Mouse (Mus musculus): ENCODE measurements at regions not wholly inside any gene's neighbourhood (a gene's known extent, or its start where the extent isn't known, plus 50 kb on each side); places are given as distances from the start of the nearest gene placed in this dataset.
A peak's percentile ranks its signal among the peaks of the same experiment; 100 is the strongest.

- DNase-seq (ENCODE audit: extremely low spot score in 1 of 2, low spot score in 2 of 2): no peak
- intact Hi-C loops (cut with DNase I): no loop called here
- TF ChIP-seq CTCF (IDR thresholded peaks at IDR 0.05): no peak
- Histone ChIP-seq H3K27ac (no peak overlapping the region), H3K4me3 (no peak overlapping the region)
Measured at GRCm38 (mm10) chr5:47273389-47274255, 709.3 kb upstream of the Slit2 start.

GRCm38 (mm10) chr5:47274256-47274638 is 708.7 kb upstream of the Slit2 start:
- H3K4me3 ChIP-seq: no peak overlapping the region
- H3K27ac ChIP-seq: no peak overlapping the region
- no peak for TF ChIP-seq CTCF (IDR thresholded peaks at IDR 0.05)
- no peak for DNase-seq (ENCODE audit: extremely low spot score in 1 of 2, low spot score in 2 of 2)
- intact Hi-C loops (cut with DNase I): no loop called here

- no peak overlapping the region for H3K27ac ChIP-seq
- H3K4me3 ChIP-seq: no peak overlapping the region
- TF ChIP-seq CTCF (IDR thresholded peaks at IDR 0.05): no peak
- intact Hi-C loops (cut with DNase I): no loop called here
- no peak for DNase-seq (ENCODE audit: extremely low spot score in 1 of 2, low spot score in 2 of 2)
Measured at GRCm38 (mm10) chr5:47276231-47277195, 706.4 kb upstream of the Slit2 start.

GRCm38 (mm10) chr5:47279630-47280029 is 703.3 kb upstream of the Slit2 start:
- no peak for DNase-seq (ENCODE audit: extremely low spot score in 1 of 2, low spot score in 2 of 2)
- no peak overlapping the region for H3K4me3 ChIP-seq
- H3K27ac ChIP-seq: no peak overlapping the region
- no peak for TF ChIP-seq CTCF (IDR thresholded peaks at IDR 0.05)
- intact Hi-C loops (cut with DNase I): no loop called here

- no peak for TF ChIP-seq CTCF (IDR thresholded peaks at IDR 0.05)
- Histone ChIP-seq H3K27ac (peak overlapping the region; percentile 61; the same call in 1 of the 2 replicates), H3K4me3 (no peak overlapping the region)
- intact Hi-C loops (cut with DNase I): no loop called here
- DNase-seq (ENCODE audit: extremely low spot score in 1 of 2, low spot score in 2 of 2): no peak
Measured at GRCm38 (mm10) chr5:47299602-47300001, 683.3 kb upstream of the Slit2 start.

GRCm38 (mm10) chr5:47317506-47317905 is 665.4 kb upstream of the Slit2 start:
- intact Hi-C loops (cut with DNase I): no loop called here
- Histone ChIP-seq H3K27ac (no peak overlapping the region), H3K4me3 (no peak overlapping the region)
- TF ChIP-seq CTCF (IDR thresholded peaks at IDR 0.05): no peak
- DNase-seq (ENCODE audit: extremely low spot score in 1 of 2, low spot score in 2 of 2): no peak

GRCm38 (mm10) chr5:47318147-47318546 is 664.8 kb upstream of the Slit2 start:
- intact Hi-C loops (cut with DNase I): no loop called here
- no peak for TF ChIP-seq CTCF (IDR thresholded peaks at IDR 0.05)
- Histone ChIP-seq H3K27ac (no peak overlapping the region), H3K4me3 (no peak overlapping the region)
- no peak for DNase-seq (ENCODE audit: extremely low spot score in 1 of 2, low spot score in 2 of 2)

GRCm38 (mm10) chr5:47322511-47323167 is 660.3 kb upstream of the Slit2 start:
- TF ChIP-seq CTCF (IDR thresholded peaks at IDR 0.05): no peak
- Histone ChIP-seq H3K4me3 (no peak overlapping the region), H3K27ac (no peak overlapping the region)
- DNase-seq (ENCODE audit: extremely low spot score in 1 of 2, low spot score in 2 of 2): no peak
- intact Hi-C loops (cut with DNase I): no loop called here

GRCm38 (mm10) chr5:47334299-47334698 is 648.6 kb upstream of the Slit2 start:
- TF ChIP-seq CTCF (IDR thresholded peaks at IDR 0.05): no peak
- H3K4me3 ChIP-seq: no peak overlapping the region
- intact Hi-C loops (cut with DNase I): no loop called here
- H3K27ac ChIP-seq: no peak overlapping the region
- DNase-seq (ENCODE audit: extremely low spot score in 1 of 2, low spot score in 2 of 2): no peak

GRCm38 (mm10) chr5:47336511-47336910 is 646.4 kb upstream of the Slit2 start:
- Histone ChIP-seq H3K27ac (no peak overlapping the region), H3K4me3 (no peak overlapping the region)
- DNase-seq (ENCODE audit: extremely low spot score in 1 of 2, low spot score in 2 of 2): no peak
- intact Hi-C loops (cut with DNase I): no loop called here
- TF ChIP-seq CTCF (IDR thresholded peaks at IDR 0.05): no peak

- no peak overlapping the region for H3K4me3 ChIP-seq
- intact Hi-C loops (cut with DNase I): no loop called here
- TF ChIP-seq CTCF (IDR thresholded peaks at IDR 0.05): no peak
Measured at GRCm38 (mm10) chr5:47339807-47340206, 643.1 kb upstream of the Slit2 start.

GRCm38 (mm10) chr5:47370184-47370583 is 612.8 kb upstream of the Slit2 start:
- TF ChIP-seq CTCF (IDR thresholded peaks at IDR 0.05): no peak
- H3K27ac ChIP-seq: no peak overlapping the region
- H3K4me3 ChIP-seq: no peak overlapping the region
- intact Hi-C loops (cut with DNase I): no loop called here
- no peak for DNase-seq (ENCODE audit: extremely low spot score in 1 of 2, low spot score in 2 of 2)

More at GRCm38 (mm10) chr5:47339807-47340206, 643.1 kb upstream of the Slit2 start:
- DNase-seq (ENCODE audit: extremely low spot score in 1 of 2, low spot score in 2 of 2): no peak
- H3K27ac ChIP-seq: no peak overlapping the region
